Mouse (Mus musculus) G1E (cell line): ENCODE results near the gene Zfp663. TPM values are rescaled to one million over a fixed set of nuclear protein-coding genes. Genes with fewer than 3 reads are reported as not detected.
A peak's percentile ranks its signal among the peaks of the same experiment; 100 is the strongest.

Experiments
- ATAC-seq: 2 replicates; pipeline ENCODE4 v1.8.0; 2016; ENCODE audit warnings: mild to moderate bottlenecking; ENCODE audit not compliant: insufficient number of reproducible peaks, poor library complexity, low FRiP score, severe bottlenecking; ENCODE audit errors: extremely low read depth
- DNase-seq: peaks from one replicate; pipeline ENCODE4 v3.0.0; 2012; ENCODE audit warnings: low spot score
- H3K27me3 ChIP-seq: 2 replicates; pipeline ENCODE4 v1.6.1; 2012; ENCODE audit warnings: mild to moderate bottlenecking, low read length, inconsistent platforms; ENCODE audit not compliant: insufficient read depth
- H3K36me3 ChIP-seq: replicated peaks from 2 replicates; pipeline ENCODE3; 2012; ENCODE audit warnings: mild to moderate bottlenecking, inconsistent platforms
- H3K4me1 ChIP-seq: 2 replicates; pipeline ENCODE4 v1.6.1; 2012; ENCODE audit warnings: low read depth, low read length, inconsistent platforms, mixed read lengths; ENCODE audit not compliant: insufficient read depth
- H3K4me3 ChIP-seq: 2 replicates; pipeline ENCODE4 v1.5.1; 2012; ENCODE audit warnings: low read depth, mild to moderate bottlenecking, inconsistent platforms, low read length, moderate library complexity, mixed read lengths
- H3K9me3 ChIP-seq: replicated peaks from 2 replicates; pipeline ENCODE4 v1.6.1; 2012; ENCODE audit warnings: inconsistent platforms
- CTCF ChIP-seq: IDR thresholded peaks from 2 replicates; pipeline ENCODE4 v1.5.1; 2012; ENCODE audit warnings: low read depth, low read length, inconsistent platforms, mixed read lengths
- GATA1 ChIP-seq: IDR thresholded peaks from 2 replicates; pipeline ENCODE4 v1.6.1; 2012; ENCODE audit warnings: borderline replicate concordance, low read length, inconsistent platforms, mixed read lengths
- GATA2 ChIP-seq: IDR thresholded peaks from 2 replicates; pipeline ENCODE4 v1.6.1; 2012; ENCODE audit warnings: low read depth, low read length, inconsistent platforms, borderline replicate concordance
- POLR2AphosphoS5 ChIP-seq: IDR thresholded peaks from 2 replicates; pipeline ENCODE4 v1.6.1; 2012; ENCODE audit warnings: low read depth, low read length, inconsistent platforms; ENCODE audit not compliant: insufficient replicate concordance
- TAL1 ChIP-seq: conservative IDR thresholded peaks from 2 replicates; pipeline ENCODE4 v1.6.1; 2012; ENCODE audit warnings: low read depth, low read length, inconsistent platforms, mixed read lengths
- polyA plus RNA-seq: library from polyadenylated mRNA; stranded (reverse); fragments of >175 nt; gene quantifications from 2 replicates; pipeline ENCODE4 v1.2.3, GENCODE M21; 2012
- total RNA-seq, 2 experiments: library from RNA; stranded (forward) in 1 of 2; stranded (reverse) in 1 of 2; fragments of 200-1000 nt in 1 of 2; fragments of >200 nt in 1 of 2; fragmentation: Nextera tagmentation in 1 of 2; gene quantifications; 2 replicates each; pipeline ENCODE4 v1.2.3; 2014 to 2017

Zfp663 gene
- total and polyA plus RNA-seq, 3 experiments: 0.16 TPM; not detected in 2

DNA sequence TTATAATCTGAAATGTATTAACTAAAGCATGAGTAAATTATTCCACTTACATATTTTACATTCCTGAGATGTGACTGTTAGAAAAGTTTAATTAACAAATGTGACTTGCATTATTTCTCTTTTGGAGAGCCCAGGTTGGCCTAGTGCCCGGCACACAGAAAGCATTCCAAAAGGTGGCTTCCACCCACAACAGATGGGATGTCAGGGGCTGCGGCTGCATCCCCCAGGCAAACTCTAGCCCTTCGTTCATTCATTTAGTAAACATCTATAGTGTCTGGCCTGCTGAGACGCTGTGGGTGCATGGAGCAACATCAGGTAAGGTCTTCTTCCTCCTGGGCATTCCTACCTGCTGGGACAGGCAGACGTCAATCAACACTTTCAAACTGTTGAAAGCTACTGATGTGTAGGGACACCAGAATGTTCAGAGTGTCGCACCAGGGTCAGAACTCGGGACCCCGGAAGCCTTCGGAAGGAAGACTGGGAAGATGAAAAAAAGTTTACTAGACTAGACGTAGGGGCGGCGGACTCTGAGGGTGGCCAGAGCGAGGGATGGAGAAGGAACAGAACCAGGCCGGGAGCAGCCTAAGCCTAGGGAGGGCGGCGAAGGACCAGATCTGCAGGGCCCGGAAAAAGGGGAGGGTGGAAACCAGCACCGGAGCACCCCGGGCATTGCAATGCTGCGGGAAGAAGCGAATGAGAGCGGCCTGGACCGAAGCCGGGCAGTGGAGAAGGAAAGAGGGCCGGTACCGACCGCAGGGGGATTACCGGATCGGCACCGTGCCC is 42.8 kb downstream of the Zfp663 start:
- Histone ChIP-seq H3K4me3 (peak overlapping the region; percentile 89), H3K36me3 (peaks cover 40% of the 10 kb centered on the region), H3K4me1 (peaks cover 52% of the 10 kb centered on the region), H3K27me3 (peaks cover 8% of the 10 kb centered on the region), H3K9me3 (no peaks in the 10 kb centered on the region)
- TF ChIP-seq TAL1: no peak
- TF ChIP-seq GATA1: no peak
- no peak for TF ChIP-seq GATA2
- no peak for TF ChIP-seq POLR2AphosphoS5
- no peak for TF ChIP-seq CTCF
- no peak for ATAC-seq
- no peak for DNase-seq

GRCm38 (mm10) chr2:165323928-165324327 is 44.6 kb downstream of the Zfp663 start:
- Histone ChIP-seq H3K4me3 (no peak overlapping the region), H3K27me3 (peaks cover 5% of the 10 kb centered on the region), H3K36me3 (peaks cover 55% of the 10 kb centered on the region), H3K4me1 (peaks cover 52% of the 10 kb centered on the region), H3K9me3 (no peaks in the 10 kb centered on the region)
- no peak for ATAC-seq
- no peak for TF ChIP-seq POLR2AphosphoS5
- TF ChIP-seq TAL1: no peak
- no peak for TF ChIP-seq GATA2
- no peak for TF ChIP-seq GATA1
- TF ChIP-seq CTCF: no peak
- no peak for DNase-seq

- H3K4me3 ChIP-seq: no peak overlapping the region
- H3K4me1 ChIP-seq: peaks cover 54% of the 10 kb centered on the region
These were observed 45.0 kb downstream of the Zfp663 start for GRCm38 (mm10) chr2:165323484-165323883.

GRCm38 (mm10) chr2:165321981-165322735 is 46.4 kb downstream of the Zfp663 start:
- H3K27me3 ChIP-seq: no peaks in the 10 kb centered on the region
- peaks cover 72% of the 10 kb centered on the region for H3K36me3 ChIP-seq
- ATAC-seq (no peak), DNase-seq (no peak)
- no peak overlapping the region; the same call in 1 of the 2 replicates for H3K4me3 ChIP-seq
- H3K4me1 ChIP-seq: peaks cover 60% of the 10 kb centered on the region
- no peaks in the 10 kb centered on the region for H3K9me3 ChIP-seq
- TF ChIP-seq TAL1: no peak

More at GRCm38 (mm10) chr2:165323484-165323883, 45.0 kb downstream of the Zfp663 start:
- H3K36me3 ChIP-seq: peaks cover 59% of the 10 kb centered on the region
- H3K9me3 ChIP-seq: no peaks in the 10 kb centered on the region
- no peak for ATAC-seq
- no peak for DNase-seq
- no peak for TF ChIP-seq POLR2AphosphoS5
- TF ChIP-seq GATA2: no peak
- no peak for TF ChIP-seq CTCF
- H3K27me3 ChIP-seq: peaks cover under 1% of the 10 kb centered on the region; the same call in 1 of the 2 replicates

GRCm38 (mm10) chr2:165321381-165321888 is 47.1 kb downstream of the Zfp663 start:
- DNase-seq: no peak
- H3K4me3 ChIP-seq: no peak overlapping the region
- no peak for TF ChIP-seq GATA1
- TF ChIP-seq TAL1: no peak
- no peak for TF ChIP-seq GATA2
- TF ChIP-seq POLR2AphosphoS5: no peak
- no peak for TF ChIP-seq CTCF
- H3K27me3 ChIP-seq: no peaks in the 10 kb centered on the region
- peaks cover 80% of the 10 kb centered on the region for H3K36me3 ChIP-seq
- H3K9me3 ChIP-seq: no peaks in the 10 kb centered on the region
- no peak for ATAC-seq
- H3K4me1 ChIP-seq: peaks cover 60% of the 10 kb centered on the region

- Histone ChIP-seq H3K27me3 (no peaks in the 10 kb centered on the region), H3K9me3 (no peaks in the 10 kb centered on the region), H3K36me3 (peaks cover 88% of the 10 kb centered on the region), H3K4me3 (no peak overlapping the region), H3K4me1 (peaks cover 59% of the 10 kb centered on the region)
- TF ChIP-seq CTCF (no peak), POLR2AphosphoS5 (no peak)
- DNase-seq (no peak), ATAC-seq (no peak)
These were observed 47.9 kb downstream of the Zfp663 start for GRCm38 (mm10) chr2:165320531-165321150.
